Mouse (Mus musculus) v-Abl transformed pro-B cells (cell line): ENCODE results near the gene Tmem191c.
"Not testable (repeated sequence)": the region's sequence is repeated elsewhere in the genome, so short reads cannot be mapped to it uniquely, and the experiment has no call there.

ENCODE experiments used
- in situ Hi-C, 2 experiments: fragments of 400-800 bp; cut with MboI; formaldehyde crosslinking; loops; one replicate each; pipeline ENCODE4 v1.15.1; 2025; ENCODE audit not compliant: unreplicated experiment in 2 of 2

The Tmem191c gene

DNA sequence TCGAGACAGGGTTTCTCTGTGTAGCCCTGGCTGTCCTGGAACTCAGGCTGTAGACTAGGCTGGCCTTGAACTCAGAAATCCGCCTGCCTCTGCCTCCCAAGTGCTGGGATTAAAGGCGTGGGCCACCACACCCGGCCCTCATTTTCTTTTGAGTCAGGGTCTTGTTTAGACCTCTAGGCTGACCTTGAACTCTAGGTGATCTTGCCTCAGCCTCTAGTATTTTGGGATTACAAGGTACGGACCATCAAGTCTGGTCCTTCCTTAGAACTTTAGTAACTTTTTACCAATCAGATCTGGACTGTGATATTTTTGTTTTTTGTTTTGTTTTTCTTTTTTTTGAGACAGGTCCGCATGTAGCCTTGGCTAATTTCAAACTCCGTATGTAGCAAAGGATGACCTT is at the start of gene Tmem191c:
TSS of gene Tmem191c (plus strand) at position 357 of the 400 bp plus-strand sequence.
- in situ Hi-C loops = loop anchor here in 1 of 2 experiments (5.0 to 25.0 kb wide), 3 partner anchors 68 to 963 kb away; partner anchors contain the start of genes Rimbp3 and Yars2

DNA sequence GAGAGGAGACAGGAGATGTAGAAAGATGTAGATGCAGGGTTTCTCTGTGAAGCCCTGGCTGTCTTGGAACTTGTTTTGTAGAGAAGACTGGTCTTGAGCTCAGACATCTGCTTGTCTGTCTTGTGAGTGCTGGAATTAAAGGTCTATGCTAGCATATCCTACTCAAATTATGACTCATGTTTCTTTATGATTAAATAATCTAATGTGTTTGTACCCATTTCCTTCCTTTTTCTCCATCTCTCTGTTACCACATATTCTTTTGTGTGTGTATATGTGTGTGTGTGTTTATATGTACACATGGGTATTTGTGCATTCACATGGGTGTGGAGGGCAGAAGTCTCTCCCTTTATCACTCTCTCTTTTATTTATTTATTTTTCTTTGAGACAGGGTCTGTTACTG is 49.4 kb upstream of the Tmem191c start:
- in situ Hi-C loops = no loop called here

DNA sequence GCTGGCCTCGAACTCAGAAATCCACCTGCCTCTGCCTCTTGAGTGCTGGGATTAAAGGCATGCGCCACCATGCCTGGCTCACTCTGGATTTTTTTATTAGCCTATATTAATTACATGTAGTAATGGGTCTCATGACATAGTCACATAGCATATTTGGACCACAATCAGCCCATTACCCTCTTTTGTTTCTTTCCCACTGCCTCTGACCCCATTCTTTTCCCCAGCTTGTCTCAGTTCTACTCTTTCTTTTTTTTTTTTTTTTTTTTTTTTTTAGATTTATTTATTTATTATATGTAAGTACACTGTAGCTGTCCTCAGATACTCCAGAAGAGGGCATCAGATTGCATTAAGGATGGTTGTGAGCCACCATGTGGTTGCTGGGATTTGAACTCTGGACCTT is 44.4 kb upstream of the Tmem191c start:
- in situ Hi-C loops = not testable (repeated sequence)

DNA sequence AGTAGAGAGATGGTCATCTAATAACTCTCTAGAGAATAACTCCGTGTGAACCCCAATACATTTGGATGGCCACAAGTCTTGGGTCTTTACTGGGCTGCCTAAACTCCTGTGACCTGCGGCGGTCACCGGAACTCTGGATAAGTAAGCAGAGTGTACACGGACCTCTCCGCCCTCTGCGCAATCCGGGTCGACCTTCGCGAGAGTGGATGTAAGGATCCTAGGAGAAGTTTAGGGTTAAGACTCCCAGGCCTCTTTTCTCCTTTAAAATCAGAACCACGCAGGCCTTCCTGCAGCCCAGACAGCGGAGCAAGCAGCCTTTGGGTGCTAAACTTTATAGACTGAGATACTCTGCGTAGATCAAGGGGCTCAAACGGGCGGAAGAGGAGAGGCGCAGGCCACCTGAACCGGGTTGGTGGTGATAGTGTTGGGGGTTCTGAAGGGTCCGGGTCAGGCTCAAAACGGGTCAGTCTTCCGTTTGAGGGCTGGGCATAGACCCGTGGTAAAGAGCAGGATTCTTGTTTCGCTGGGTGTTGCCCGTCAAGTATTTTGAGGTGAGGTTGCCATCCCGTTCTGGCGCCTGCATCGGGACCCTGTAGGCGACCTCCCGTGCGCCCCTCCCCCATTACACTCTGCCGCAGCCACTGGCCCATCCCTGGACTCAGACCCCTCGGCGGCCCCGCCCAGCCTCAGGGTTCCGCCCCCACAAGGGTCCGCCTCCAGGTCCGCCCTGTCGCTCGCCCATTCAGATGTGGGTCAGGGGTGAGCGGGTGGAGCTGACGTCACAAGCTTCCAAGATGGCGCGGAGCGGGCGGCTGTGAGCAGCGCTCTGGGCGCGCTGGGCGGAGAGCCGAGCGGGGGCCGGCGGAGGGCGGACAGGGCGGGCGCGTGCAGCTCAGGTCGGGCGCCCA is 42.8 kb upstream of the Tmem191c start, which contains the start of gene Hic2:
TSS of gene Hic2 (plus strand) at position 779 of the 908 bp plus-strand sequence.
- in situ Hi-C loops = no loop called here

DNA sequence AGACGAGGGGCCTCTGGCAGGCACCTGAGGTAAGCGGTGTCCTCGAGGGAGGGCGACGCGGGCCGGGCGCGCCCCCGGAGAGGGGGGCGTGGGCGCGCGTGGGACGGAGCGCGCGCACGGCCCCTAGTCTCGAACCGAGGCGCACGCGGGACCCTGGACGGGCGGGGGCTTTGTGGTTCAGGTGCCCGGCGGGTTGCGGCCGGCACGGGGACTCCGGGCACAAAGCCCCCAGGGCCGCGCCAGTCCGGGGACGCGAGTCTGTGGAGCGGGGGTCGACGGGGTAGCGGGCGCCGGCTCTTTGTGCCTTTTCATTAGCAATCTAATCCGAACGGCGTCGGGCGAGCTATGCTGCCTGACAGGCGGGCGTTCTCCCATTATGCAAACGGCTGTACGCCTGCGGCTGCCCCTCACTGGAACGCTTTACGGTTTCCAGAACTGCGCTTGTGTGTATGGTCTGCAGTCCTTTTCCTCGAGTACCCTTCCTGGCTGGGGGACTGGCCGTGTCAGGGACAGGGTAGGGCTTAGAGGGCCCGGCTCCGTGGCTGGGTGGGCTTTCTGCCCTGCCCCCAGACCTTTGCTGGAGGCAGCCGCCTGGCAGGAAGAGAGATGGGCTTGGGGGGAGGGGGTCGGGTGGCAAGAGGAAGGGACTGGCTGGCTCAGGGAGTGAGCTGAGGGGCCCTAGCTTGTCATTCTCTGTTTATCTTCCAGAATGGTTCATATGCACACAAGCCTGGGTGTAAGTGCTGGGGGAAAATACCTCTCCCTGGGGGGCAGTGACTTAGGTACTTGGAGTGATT is 42.0 kb upstream of the Tmem191c start:
- in situ Hi-C loops = no loop called here

DNA sequence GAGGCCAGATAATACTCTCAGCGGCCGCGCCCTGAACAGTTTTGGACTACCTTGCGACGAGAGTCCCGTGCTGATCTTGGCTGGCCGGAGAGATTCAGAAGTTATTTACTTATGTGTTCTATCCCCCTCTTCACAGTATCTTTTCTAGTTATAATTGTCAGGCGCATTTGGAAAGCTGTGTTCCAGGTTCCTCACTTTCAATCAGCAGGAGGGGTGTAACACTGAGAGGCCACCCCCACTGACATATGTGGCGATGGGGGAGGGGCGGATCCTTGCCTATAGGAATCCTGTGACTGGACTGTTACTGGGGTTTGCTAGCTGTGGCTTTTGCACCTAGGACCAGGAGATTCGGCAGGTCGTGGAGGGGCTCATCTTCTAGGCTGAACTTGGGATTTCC is 41.4 kb upstream of the Tmem191c start:
- in situ Hi-C loops = no loop called here

DNA sequence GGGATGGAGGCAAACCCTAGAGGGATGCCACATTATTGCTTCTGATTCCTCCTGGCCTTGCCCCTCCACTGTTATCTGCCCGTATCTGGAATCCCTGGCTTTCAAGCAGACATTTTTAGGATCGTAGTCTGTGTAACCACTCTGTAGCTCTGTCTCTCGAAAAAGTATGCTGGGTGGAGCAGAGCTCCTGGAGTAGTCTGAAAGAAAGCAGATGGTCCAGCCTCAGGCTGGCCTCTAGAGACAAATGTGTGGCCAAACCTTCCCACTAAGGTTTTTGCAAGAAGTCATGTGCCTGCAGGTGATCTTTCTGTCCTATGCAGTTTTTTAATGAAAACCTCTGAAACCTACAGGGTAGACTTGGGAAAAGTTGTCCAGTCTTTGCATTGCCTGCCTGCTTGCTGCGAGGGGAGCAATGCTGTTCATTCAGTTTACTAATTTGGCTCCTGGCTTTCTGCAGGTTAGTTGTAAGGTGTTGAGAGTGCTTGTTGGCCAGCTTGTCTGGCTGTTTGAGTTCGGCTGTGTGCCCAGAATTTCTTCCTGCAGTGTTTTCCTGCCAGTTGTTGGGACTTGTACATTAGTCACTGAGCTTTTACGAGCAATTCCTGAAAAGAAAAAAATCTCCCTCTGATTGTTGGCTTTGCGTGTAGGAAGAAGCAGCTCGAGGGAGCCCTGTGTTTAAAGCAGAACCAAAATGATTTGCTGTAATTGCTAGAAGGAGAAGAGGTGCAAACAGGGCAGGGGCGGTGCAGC is 40.8 kb upstream of the Tmem191c start:
- in situ Hi-C loops = no loop called here

DNA sequence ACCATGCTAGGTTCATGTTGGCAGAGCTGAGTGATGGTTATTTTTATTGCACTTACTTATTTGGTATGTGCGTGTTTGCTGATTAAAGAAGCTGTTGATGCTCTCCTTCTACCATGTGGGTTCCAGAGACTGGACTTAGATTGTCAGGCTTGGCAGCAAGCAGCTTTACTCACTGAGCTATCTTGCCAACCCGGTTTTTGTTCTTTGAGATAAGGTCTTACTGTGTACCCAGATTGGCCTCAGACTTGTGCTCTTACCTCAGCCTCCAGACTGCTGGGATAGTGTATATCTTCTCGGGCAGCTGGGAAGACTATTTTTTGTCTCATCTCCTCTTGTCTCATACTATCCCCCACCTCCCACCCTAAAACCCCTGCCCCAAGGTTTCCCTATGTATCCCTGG is 38.2 kb upstream of the Tmem191c start:
- in situ Hi-C loops = no loop called here

DNA sequence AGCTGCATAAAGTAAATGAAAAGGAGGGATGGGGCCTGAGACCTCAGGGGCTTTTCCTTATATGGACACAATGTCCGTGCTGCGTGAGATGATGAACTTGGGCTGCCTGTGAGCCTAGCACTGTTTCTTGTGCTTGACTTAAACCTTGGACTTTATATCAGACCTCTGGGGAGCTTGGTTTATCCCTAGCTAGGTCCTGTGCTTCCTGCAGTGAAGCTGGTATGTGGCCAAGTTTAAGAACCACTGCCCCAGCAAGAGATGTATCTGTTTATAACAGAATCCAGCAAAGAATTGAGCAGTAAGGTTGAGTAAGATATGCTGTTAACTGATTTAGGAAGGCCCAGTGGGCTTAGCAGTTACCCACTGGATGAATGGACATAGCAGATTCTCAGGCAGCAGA is 36.5 kb upstream of the Tmem191c start:
- in situ Hi-C loops = no loop called here

DNA sequence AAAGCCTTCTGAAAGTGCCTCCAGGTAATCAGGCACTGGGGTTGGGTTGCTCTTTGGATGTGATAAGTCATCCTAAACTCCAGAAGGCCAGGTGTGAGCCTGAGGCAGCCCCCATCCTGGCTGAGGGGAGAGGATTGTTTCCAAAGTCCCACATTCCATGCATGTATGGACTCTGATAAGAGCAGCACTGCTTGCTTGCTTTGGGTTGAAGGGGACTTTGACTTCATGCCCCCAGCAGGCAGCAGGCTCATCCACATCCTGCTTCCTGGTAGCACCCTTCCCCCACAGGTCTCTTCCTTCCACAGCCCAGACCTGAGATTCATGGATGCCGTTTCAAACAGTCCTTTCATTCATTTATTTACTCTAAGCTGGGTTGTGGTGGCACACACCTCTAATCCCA is 32.1 kb upstream of the Tmem191c start:
- in situ Hi-C loops = no loop called here

DNA sequence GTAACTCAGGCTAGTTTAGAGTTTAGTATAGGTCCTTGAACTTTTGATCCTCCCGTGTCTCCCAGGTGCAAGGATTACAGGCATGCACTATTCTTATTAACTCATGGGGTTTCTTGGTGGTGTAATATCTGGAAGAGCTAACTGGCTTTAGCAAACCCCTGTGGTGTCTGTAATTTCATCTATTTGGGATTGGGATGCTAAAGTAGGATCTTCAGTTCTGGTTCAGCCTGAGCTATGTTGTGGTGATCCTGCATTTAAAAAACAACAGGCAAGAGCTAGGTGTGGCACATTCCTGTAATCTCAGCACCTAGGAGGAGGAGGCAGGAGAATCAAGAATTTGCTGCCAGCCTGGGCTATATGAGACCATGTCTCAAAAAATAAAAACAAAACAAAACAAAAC is 30.9 kb upstream of the Tmem191c start:
- in situ Hi-C loops = no loop called here

DNA sequence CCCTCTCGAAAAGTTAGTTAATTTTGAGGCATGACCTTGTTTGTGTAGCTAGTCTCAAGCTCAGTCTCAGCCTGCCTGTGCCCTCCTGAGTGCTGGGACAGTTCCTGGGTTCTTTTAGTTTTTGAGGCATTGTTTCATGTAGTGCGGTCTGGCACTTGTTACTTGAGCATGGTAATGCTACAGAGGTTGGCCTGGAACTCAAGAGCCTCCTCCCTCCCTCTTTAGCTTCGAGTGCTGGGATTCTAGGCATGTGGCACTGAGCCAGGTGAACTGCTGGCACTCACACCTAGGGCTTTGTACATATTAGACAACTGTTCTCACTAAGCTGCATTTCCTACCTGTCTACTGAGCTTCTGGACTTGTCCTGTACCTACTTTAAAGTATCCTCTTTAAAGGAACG is 28.1 kb upstream of the Tmem191c start:
- in situ Hi-C loops = no loop called here

DNA sequence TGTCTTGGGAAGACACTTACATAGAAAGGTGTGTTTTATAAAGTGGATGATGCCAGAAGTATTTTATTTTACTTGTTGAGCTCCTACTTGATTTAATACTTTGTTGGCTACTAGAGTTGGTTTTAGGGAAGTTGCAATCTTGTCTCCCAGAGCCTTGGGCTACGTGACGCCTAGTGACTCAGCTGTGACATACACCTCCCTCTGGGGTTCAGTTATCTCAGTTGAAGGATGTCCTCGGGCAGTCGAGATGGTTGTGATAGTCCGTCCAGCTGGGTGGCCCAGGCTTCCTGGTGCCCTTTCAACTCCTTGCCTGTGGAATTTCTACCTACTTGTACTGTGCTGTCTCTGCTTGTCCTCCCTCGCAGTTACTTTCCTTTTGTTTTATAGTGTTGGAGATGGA is 26.7 kb upstream of the Tmem191c start:
- in situ Hi-C loops = no loop called here

DNA sequence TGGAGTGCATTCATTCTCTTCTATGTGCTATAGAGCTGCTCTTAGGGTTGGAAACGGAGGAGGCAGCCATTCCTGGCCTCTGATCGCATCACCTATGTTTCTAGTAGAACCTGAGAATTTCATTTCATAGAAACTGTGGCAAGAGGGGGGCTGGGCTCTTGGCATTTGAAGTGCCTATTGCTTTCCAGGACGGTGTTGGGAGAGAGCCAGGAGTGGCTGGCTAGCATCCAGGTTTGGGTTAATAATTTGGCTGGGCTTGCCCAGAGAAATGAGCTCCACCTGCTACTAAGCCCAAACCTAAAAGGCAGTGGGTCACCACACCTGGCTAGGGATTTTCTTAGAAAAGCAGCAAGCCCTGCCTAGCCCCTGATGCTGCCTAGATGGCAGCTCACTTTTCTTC is 24.3 kb upstream of the Tmem191c start:
- in situ Hi-C loops = no loop called here

DNA sequence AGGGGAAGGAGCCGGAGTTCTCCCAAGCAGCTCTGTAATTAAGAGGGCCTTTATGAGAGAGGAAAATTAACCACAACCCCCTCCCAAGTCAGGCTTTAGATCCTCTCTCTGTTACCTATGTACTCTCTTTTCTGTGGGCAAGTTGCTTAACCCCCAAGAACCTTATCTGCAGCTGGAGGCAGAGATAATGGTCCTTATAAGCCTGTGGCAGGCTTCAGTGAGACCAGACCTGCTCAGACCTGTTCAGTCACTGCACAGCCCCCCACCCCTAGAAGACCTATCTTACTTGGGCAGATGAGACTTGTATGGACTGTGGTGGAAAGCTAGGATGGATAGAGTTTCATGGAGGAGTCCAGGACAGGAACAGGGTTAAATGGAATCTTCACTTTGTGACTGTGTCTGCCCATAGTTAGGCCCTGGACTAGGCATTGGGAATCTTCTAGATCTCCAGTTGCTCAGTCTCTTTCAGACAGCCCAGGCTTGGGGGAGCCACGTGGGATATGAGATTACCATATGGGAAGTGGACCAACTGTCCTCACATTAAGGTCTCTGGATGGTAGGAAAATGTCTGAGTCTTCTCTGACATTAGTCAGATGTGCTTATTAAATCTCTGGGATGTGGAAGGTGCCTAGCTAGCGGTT is 23.7 kb upstream of the Tmem191c start:
- in situ Hi-C loops = no loop called here

DNA sequence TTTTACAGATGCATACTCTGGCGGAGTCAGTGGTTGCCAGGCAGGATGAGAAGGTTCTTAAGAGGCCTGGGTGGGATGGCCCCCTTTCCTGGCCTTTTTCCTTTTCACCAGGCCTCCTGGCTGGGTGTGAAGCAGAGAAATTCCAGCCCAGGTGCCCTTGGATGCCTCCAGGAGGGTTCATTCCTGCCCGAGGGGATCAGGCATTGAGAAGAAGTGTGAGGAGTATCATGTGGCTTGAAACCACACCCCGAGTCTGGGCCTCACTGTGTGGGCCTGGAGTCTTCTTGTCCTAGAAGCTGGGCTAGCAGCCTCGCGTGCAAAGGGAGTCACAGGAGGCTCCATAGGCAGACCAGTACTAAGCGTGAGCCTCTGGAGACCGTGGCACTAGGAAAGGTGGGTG is 23.0 kb upstream of the Tmem191c start:
- in situ Hi-C loops = no loop called here

DNA sequence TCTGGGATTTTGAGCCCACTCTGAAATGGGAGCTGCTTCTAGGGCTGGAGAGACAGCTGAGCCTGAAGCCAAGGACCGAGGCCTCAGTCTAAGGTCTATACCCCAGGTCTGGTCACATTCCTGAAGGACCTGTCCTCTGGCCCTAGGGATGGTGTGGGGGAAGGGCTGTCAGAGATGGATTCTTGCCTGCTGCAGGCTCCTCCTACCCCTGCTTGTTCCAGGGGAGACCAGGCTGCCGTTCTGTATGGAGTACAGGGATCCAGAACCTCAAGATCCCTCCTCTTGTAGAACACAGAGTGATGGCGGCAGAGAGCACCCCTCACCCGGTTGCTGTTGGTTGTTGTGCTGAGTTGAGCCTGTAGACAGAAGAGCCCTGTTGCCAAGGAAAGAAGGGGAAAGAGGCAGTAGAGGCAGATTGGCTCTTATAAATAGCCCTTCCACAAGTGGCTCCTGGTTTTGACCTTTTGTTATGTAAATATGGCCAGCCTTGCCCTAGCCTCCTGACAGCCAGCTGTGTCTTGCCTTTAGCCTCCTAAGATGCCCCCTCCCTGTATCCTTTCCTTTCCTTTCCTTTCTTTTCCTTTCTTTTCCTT is 21.8 kb upstream of the Tmem191c start:
- in situ Hi-C loops = no loop called here

DNA sequence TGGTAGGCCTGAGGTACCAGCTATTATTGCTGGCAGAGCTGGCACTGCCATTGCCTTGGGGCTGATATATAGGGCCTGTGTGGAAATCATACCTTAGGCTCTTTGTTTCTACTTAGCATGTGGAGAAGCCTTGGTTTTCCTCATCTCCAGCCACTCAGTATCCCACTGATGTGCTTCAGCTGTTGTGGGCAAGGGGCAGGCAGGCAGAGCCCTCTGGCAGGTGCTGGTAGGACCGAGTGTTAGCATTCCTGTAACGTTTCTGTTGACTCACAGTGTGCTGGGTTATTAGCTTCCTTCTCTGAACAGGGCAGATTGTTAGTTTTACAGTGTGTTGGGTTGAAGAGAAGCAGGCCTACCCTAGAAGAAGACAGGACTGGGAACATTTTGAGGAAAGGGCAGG is 20.6 kb upstream of the Tmem191c start:
- in situ Hi-C loops = no loop called here

DNA sequence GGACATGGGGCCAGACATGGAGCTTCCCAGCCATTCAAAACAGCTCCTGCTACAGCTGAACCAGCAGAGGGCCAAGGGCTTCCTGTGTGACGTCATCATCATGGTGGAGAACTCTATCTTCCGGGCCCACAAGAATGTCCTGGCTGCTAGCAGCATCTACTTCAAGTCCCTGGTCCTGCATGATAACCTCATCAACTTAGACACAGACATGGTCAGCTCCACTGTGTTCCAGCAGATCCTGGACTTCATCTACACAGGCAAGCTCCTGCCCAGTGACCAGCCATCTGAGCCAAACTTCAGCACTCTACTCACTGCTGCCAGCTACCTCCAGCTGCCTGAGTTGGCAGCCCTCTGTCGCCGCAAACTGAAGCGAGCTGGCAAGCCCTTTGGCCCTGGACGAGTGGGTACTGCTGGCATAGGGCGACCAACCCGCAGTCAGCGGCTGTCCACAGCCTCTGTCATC is 18.5 kb upstream of the Tmem191c start:
- in situ Hi-C loops = no loop called here

DNA sequence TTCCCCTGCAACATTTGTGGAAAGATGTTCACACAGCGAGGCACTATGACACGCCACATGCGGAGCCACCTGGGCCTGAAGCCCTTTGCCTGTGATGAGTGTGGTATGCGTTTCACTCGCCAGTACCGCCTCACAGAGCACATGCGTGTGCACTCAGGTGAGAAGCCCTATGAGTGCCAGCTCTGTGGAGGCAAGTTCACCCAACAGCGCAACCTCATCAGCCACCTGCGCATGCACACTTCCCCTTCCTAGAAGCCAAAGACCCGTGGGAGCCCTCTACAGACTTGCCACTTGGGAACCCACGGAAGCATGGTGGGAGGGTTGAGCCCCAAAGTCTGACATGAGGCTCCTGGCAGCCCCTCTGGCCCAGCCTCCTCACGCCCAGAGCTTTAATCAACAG is 17.0 kb upstream of the Tmem191c start:
- in situ Hi-C loops = no loop called here
